Mouse (Mus musculus): Measurements from ENCODE around the gene Ppp2r3d. TPM values are rescaled to one million over a fixed set of nuclear protein-coding genes. Genes with fewer than 3 reads are reported as not detected.

Gene Ppp2r3d
- 95.9 TPM for polyA plus RNA-seq (2017; shearing (Covaris generic))

GRCm38 (mm10) chr9:124476096-124476902, at the start of gene Ppp2r3d:
Gene Ppp2r3d (minus strand): TSS chr9:124476898.

GRCm38 (mm10) chr9:124493693-124494092, 17.0 kb upstream of the Ppp2r3d start, which contains the start of gene Gm21836:
Gene Gm21836 (minus strand): TSS chr9:124493793.

Other genes starting within 250 kb of the Ppp2r3d start
- 25.8 TPM for gene 2010315B03Rik, start 164.2 kb downstream of the Ppp2r3d start, polyA plus RNA-seq (2017; shearing (Covaris generic))
- not detected for gene Gm21836, start 16.9 kb upstream of the Ppp2r3d start, polyA plus RNA-seq (2017; shearing (Covaris generic))